Mouse (Mus musculus): ENCODE measurements around the gene 1700019D03Rik. TPM values are rescaled to one million over a fixed set of nuclear protein-coding genes. Genes with fewer than 3 reads are reported as not detected.
A peak's percentile ranks its signal among the peaks of the same experiment; 100 is the strongest.
"Not testable (repeated sequence)": the region's sequence is repeated elsewhere in the genome, so short reads cannot be mapped to it uniquely, and the experiment has no call there.

1700019D03Rik gene
- polyA plus RNA-seq, 1 experiment from 2014 or later = 1.6 TPM

DNA sequence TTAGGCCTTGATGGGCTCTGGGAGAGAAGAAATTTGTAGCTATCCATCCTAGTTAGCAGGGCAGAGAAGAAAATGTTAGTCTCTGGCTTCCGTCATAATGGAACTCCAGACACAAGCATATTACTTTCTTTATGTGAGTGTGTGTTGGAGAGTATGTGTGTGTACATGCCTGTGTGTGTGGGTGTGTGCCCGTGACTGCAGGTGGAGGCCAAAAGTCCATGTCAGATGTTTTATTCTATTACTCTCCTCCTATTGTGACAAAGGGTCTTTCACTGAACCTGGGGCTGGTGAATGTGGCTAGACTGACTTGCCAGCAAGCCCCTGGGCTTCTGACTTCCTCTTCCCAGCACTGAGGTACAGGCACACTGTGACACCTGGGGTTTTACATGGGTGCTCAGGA is 65.5 kb downstream of the 1700019D03Rik start:
- WGBS = 76% methylated on average over 2 of the region's 2 CpGs
- H3K4me1 ChIP-seq = peaks cover 16% of the 10 kb centered on the region; the same call in 1 of the 2 replicates

GRCm38 (mm10) chr1:52953548-52953947 is 66.4 kb downstream of the 1700019D03Rik start:
- ATAC-seq (ENCODE audit: extremely low read depth, insufficient number of reproducible peaks, low FRiP score, low TSS enrichment) = no peak
- no peaks in the 10 kb centered on the region for H3K9me3 ChIP-seq
- peak overlapping the region; percentile 65 for H3K4me3 ChIP-seq
- H3K4me1 ChIP-seq = peaks cover 16% of the 10 kb centered on the region; the same call in 1 of the 2 replicates
- H3K9ac ChIP-seq = no peak overlapping the region
- H3K27me3 ChIP-seq (replicated peaks) = peaks cover 8% of the 10 kb centered on the region; the same call in 1 of the 2 replicates
- H3K36me3 ChIP-seq = no peaks in the 10 kb centered on the region
- 26% methylated on average over 4 of the region's 4 CpGs for WGBS
- H3K4me2 ChIP-seq = peak overlapping the region; percentile 96
- no peak overlapping the region for H3K27ac ChIP-seq (replicated peaks)

More for the DNA sequence above, 65.5 kb downstream of the 1700019D03Rik start:
- no peak overlapping the region for H3K4me3 ChIP-seq
- H3K9ac ChIP-seq = no peak overlapping the region
- no peaks in the 10 kb centered on the region for H3K9me3 ChIP-seq
- ATAC-seq (ENCODE audit: extremely low read depth, insufficient number of reproducible peaks, low FRiP score, low TSS enrichment) = no peak
- H3K4me2 ChIP-seq = no peak overlapping the region
- no peaks in the 10 kb centered on the region for H3K36me3 ChIP-seq
- H3K27ac ChIP-seq (replicated peaks) = no peak overlapping the region
- H3K27me3 ChIP-seq (replicated peaks) = peaks cover 8% of the 10 kb centered on the region; the same call in 1 of the 2 replicates

GRCm38 (mm10) chr1:52952551-52953397 is 67.2 kb downstream of the 1700019D03Rik start:
- peaks cover 8% of the 10 kb centered on the region; the same call in 1 of the 2 replicates for H3K27me3 ChIP-seq (replicated peaks)
- H3K36me3 ChIP-seq = no peaks in the 10 kb centered on the region
- H3K9me3 ChIP-seq = no peaks in the 10 kb centered on the region
- H3K9ac ChIP-seq = peak overlapping the region; percentile 79
- peak; percentile 54; the same call in 1 of the 2 replicates for ATAC-seq (ENCODE audit: extremely low read depth, insufficient number of reproducible peaks, low FRiP score, low TSS enrichment)
- under 1% methylated on average over 46 of the region's 47 CpGs for WGBS
- H3K27ac ChIP-seq (replicated peaks) = no peak overlapping the region
- peak overlapping the region; percentile 96 for H3K4me2 ChIP-seq
- H3K4me3 ChIP-seq = peak overlapping the region; percentile 65
- peaks cover 16% of the 10 kb centered on the region; the same call in 1 of the 2 replicates for H3K4me1 ChIP-seq

DNA sequence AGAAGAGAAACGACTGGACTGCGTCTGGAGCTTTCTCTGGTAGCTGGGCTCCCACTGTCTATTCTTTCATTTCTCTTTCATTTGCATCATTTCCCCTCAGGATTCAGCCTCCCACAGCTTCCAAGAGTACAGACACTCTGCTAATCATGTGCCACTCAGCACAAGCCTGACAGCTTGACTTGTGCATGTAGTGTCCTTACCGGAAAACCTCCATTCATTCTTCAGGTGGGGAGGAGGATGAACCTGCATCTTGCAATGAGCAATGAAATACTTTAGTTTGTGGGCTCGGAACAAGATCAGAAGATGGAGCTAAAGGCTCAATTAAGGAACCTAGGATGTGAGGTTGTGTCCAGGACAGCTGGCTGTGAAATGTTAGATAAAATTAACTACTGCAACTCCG is 67.8 kb downstream of the 1700019D03Rik start:
- Histone ChIP-seq H3K4me3 (peak overlapping the region; percentile 65), H3K9ac (peak overlapping the region; percentile 79), H3K36me3 (no peaks in the 10 kb centered on the region), H3K4me2 (peak overlapping the region; percentile 96), H3K27me3 (replicated peaks) (peaks cover 8% of the 10 kb centered on the region; the same call in 1 of the 2 replicates), H3K27ac (replicated peaks) (no peak overlapping the region), H3K9me3 (no peaks in the 10 kb centered on the region), H3K4me1 (peaks cover 16% of the 10 kb centered on the region; the same call in 1 of the 2 replicates)
- WGBS = 9% methylated on average over 5 of the region's 5 CpGs
- ATAC-seq (ENCODE audit: extremely low read depth, insufficient number of reproducible peaks, low FRiP score, low TSS enrichment) = no peak

DNA sequence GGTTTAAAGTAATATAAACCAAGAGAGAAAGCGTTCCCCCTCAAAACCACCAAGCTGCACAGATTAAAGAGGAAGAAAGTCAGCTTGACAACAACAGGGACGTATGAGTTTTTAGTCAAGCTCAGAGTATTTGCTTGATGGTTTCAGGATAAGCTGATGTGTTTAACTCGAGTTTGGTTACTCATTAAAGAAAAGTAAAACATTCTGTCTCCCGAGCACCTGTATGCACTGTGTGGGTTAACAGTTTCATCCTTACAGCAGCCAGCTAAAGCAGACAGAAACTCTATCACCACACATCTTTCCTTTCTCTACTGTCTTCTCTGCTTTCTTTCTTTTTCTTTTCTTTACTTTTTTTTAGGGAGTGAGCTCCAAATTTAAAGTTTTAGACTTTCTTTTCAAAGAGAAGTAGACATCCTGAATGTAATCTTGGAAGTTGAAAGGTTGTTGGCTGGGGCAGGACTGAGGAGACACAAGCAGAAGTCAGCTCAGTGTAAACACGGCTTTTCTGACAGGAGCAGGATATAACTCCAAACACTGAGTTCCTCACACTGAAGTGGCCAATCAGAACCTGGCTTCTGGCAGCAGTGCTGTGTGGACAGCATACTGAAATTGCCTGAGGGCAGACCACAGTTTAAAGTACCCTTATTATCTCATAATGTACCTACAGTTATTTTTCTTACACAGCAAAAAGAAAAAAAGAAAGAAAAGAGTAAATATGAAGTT is 68.7 kb downstream of the 1700019D03Rik start:
- H3K4me2 ChIP-seq = 0 out of 2 replicates have a peak overlapping the region, but pooled peaks have one; percentile 5
- peaks cover 16% of the 10 kb centered on the region; the same call in 1 of the 2 replicates for H3K4me1 ChIP-seq
- H3K9ac ChIP-seq = no peak overlapping the region
- H3K9me3 ChIP-seq = no peaks in the 10 kb centered on the region
- H3K4me3 ChIP-seq = no peak overlapping the region
- peaks cover 8% of the 10 kb centered on the region; the same call in 1 of the 2 replicates for H3K27me3 ChIP-seq (replicated peaks)
- no peak for ATAC-seq (ENCODE audit: extremely low read depth, insufficient number of reproducible peaks, low FRiP score, low TSS enrichment)
- 52% methylated on average over 5 of the region's 5 CpGs for WGBS
- no peak overlapping the region for H3K27ac ChIP-seq (replicated peaks)
- H3K36me3 ChIP-seq = no peaks in the 10 kb centered on the region

DNA sequence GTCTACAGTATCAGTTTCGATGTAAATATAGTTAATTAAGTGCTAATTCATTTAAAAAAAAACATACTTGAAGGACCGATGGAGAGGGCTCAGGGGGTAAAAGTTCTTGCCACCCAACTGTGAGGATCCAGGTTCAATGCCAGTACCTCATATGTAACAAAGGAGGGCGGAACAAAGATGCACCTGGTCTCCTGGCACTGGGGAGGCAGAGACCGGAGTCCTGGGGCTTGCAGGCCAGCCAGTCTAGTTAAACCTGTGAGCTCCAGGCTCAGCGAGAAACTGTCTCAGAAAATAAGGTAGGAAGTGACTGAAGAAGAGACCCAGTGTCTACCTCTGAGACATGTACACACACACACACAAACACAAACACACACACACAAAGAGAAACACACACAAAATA is 72.1 kb downstream of the 1700019D03Rik start:
- 85% methylated on average over 5 of the region's 5 CpGs for WGBS
- Histone ChIP-seq H3K4me3 (no peak overlapping the region), H3K27me3 (replicated peaks) (peaks cover under 1% of the 10 kb centered on the region; the same call in 1 of the 2 replicates), H3K9me3 (no peaks in the 10 kb centered on the region), H3K27ac (replicated peaks) (no peak overlapping the region), H3K9ac (no peak overlapping the region), H3K4me2 (no peak overlapping the region), H3K36me3 (no peaks in the 10 kb centered on the region), H3K4me1 (peaks cover 10% of the 10 kb centered on the region; the same call in 1 of the 2 replicates)
- no peak for ATAC-seq (ENCODE audit: extremely low read depth, insufficient number of reproducible peaks, low FRiP score, low TSS enrichment)

- no peak overlapping the region for H3K4me2 ChIP-seq
- H3K9me3 ChIP-seq = peaks cover 8% of the 10 kb centered on the region
- H3K27ac ChIP-seq (replicated peaks) = no peak overlapping the region
- H3K9ac ChIP-seq = no peak overlapping the region
- ATAC-seq (ENCODE audit: extremely low read depth, insufficient number of reproducible peaks, low FRiP score, low TSS enrichment) = no peak
- no peaks in the 10 kb centered on the region for H3K36me3 ChIP-seq
- H3K27me3 ChIP-seq (replicated peaks) = no peaks in the 10 kb centered on the region
- H3K4me1 ChIP-seq = no peaks in the 10 kb centered on the region
- WGBS = 88% methylated on average over 1 of the region's 1 CpGs
- no peak overlapping the region for H3K4me3 ChIP-seq
Measured at GRCm38 (mm10) chr1:52939021-52939420, 81.0 kb downstream of the 1700019D03Rik start.

DNA sequence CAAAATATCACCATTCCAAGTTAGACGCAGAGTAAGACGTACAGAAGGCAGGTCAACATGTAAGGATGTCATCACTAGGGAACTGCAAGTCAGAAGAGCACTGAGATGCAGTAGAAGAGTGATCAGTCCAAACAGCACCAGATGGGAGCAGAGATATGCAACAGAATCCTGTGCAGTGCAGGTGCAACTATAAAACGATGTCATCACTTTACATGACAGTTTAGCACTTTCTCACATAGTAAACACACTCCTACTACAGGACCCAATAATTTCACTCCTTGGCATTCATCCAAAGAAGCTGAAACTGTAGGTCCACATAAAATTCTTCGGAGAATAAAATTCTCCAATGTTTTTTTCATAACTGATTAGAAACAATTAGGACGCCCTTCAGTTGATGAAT is 85.5 kb downstream of the 1700019D03Rik start:
- Histone ChIP-seq H3K4me3 (no peak overlapping the region), H3K4me2 (no peak overlapping the region), H3K27me3 (replicated peaks) (no peaks in the 10 kb centered on the region), H3K9ac (no peak overlapping the region), H3K27ac (replicated peaks) (no peak overlapping the region), H3K9me3 (peaks cover 8% of the 10 kb centered on the region), H3K4me1 (no peaks in the 10 kb centered on the region), H3K36me3 (no peaks in the 10 kb centered on the region)
- no peak for ATAC-seq (ENCODE audit: extremely low read depth, insufficient number of reproducible peaks, low FRiP score, low TSS enrichment)
- 77% methylated on average over 5 of the region's 5 CpGs for WGBS

- not testable (repeated sequence) for ATAC-seq (ENCODE audit: extremely low read depth, insufficient number of reproducible peaks, low FRiP score, low TSS enrichment); H3K27me3 ChIP-seq (replicated peaks); H3K4me2 ChIP-seq; H3K9ac ChIP-seq; H3K4me1 ChIP-seq; H3K9me3 ChIP-seq; H3K4me3 ChIP-seq; H3K36me3 ChIP-seq; H3K27ac ChIP-seq (replicated peaks)
- WGBS = 56% methylated on average over 1 of the region's 1 CpGs
Measured at GRCm38 (mm10) chr1:52924482-52924881, 95.5 kb downstream of the 1700019D03Rik start.

DNA sequence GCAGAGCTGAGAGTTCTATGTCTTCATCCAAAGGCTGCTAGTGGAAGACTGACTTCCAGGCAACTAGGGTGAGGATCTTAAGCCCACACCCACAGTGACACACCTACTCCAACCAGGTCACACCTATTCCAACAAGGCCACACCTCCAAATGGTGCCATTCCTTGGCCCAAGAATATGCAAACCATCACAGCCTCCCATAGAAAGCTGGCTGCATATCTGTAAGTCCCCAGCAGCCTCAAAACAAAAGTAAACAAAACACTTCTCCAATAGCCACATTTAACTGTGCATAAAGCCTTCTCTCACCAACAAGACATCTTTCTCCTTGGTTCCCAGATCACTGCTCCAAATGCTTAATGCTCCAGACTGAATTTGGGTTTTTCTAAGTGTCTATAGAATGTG is 101.1 kb downstream of the 1700019D03Rik start:
- not testable (repeated sequence) for H3K27me3 ChIP-seq (replicated peaks); H3K4me2 ChIP-seq; H3K9ac ChIP-seq; ATAC-seq (ENCODE audit: extremely low read depth, insufficient number of reproducible peaks, low FRiP score, low TSS enrichment); H3K27ac ChIP-seq (replicated peaks); H3K4me3 ChIP-seq; H3K4me1 ChIP-seq; H3K9me3 ChIP-seq; H3K36me3 ChIP-seq

- Histone ChIP-seq H3K27ac (replicated peaks) (no peak overlapping the region), H3K36me3 (peaks cover 7% of the 10 kb centered on the region; the same call in 1 of the 2 replicates), H3K4me2 (no peak overlapping the region), H3K4me1 (no peaks in the 10 kb centered on the region), H3K4me3 (no peak overlapping the region), H3K9me3 (no peaks in the 10 kb centered on the region), H3K9ac (no peak overlapping the region), H3K27me3 (replicated peaks) (no peaks in the 10 kb centered on the region)
- WGBS = 75% methylated on average over 2 of the region's 2 CpGs
- ATAC-seq (ENCODE audit: extremely low read depth, insufficient number of reproducible peaks, low FRiP score, low TSS enrichment) = no peak
Measured at GRCm38 (mm10) chr1:52916655-52917054, 103.3 kb downstream of the 1700019D03Rik start.

Data from heart, embryonic 13.5 days (tissue).